Mouse (Mus musculus): ENCODE data around the gene Grik3. TPM values are rescaled to one million over a fixed set of nuclear protein-coding genes. Genes with fewer than 3 reads are reported as not detected.

Grik3 gene
- polyA plus RNA-seq, 1 experiment, result not detected

- no peak for TF ChIP-seq GATA1 (IDR thresholded peaks at IDR 0.05; ENCODE audit: low read length)
Observed at GRCm38 (mm10) chr4:125728091-125728863, 237.8 kb downstream of the Grik3 start.

- no peak for TF ChIP-seq GATA1 (IDR thresholded peaks at IDR 0.05; ENCODE audit: low read length)
Observed at GRCm38 (mm10) chr4:125729305-125730220, 239.1 kb downstream of the Grik3 start.

GRCm38 (mm10) chr4:125730751-125731150, 240.3 kb downstream of the Grik3 start:
- no peak for TF ChIP-seq GATA1 (IDR thresholded peaks at IDR 0.05; ENCODE audit: low read length)

GRCm38 (mm10) chr4:125736783-125737182, 246.3 kb downstream of the Grik3 start:
- no peak for TF ChIP-seq GATA1 (IDR thresholded peaks at IDR 0.05; ENCODE audit: low read length)

GRCm38 (mm10) chr4:125738825-125739224, 248.3 kb downstream of the Grik3 start:
- TF ChIP-seq GATA1 (IDR thresholded peaks at IDR 0.05; ENCODE audit: low read length), result no peak

GRCm38 (mm10) chr4:125742162-125742571, 251.7 kb downstream of the Grik3 start:
- TF ChIP-seq GATA1 (IDR thresholded peaks at IDR 0.05; ENCODE audit: low read length), result no peak

- no peak for TF ChIP-seq GATA1 (IDR thresholded peaks at IDR 0.05; ENCODE audit: low read length)
Observed at GRCm38 (mm10) chr4:125745902-125746301, 255.4 kb downstream of the Grik3 start.

- no peak for TF ChIP-seq GATA1 (IDR thresholded peaks at IDR 0.05; ENCODE audit: low read length)
Observed at GRCm38 (mm10) chr4:125756393-125756792, 265.9 kb downstream of the Grik3 start.

GRCm38 (mm10) chr4:125760326-125760725, 269.8 kb downstream of the Grik3 start:
- TF ChIP-seq GATA1 (IDR thresholded peaks at IDR 0.05; ENCODE audit: low read length), result no peak

- no peak for TF ChIP-seq GATA1 (IDR thresholded peaks at IDR 0.05; ENCODE audit: low read length)
Observed at GRCm38 (mm10) chr4:125763056-125763455, 272.6 kb downstream of the Grik3 start.

Data from G1E-ER4 (cell line).